Mouse (Mus musculus) frontal cortex, postnatal 14 days (tissue): ENCODE results near the gene Gtf2h4.

Experiments
- DNase-seq, 2 experiments: peaks; one replicate each; pipeline ENCODE4 v3.0.0; 2022; ENCODE audit warnings: low spot score in 2 of 2

Gtf2h4 gene

GRCm38 (mm10) chr17:35639352-35639751 is 34.2 kb downstream of the Gtf2h4 start:
- DNase-seq, result no peak

- peak; percentile 39 to 42 for DNase-seq
Observed at GRCm38 (mm10) chr17:35638475-35639190, 34.9 kb downstream of the Gtf2h4 start.

GRCm38 (mm10) chr17:35636363-35636762 is 37.2 kb downstream of the Gtf2h4 start:
- DNase-seq, result no peak

GRCm38 (mm10) chr17:35635699-35636111 is 37.8 kb downstream of the Gtf2h4 start:
- DNase-seq, result peak; percentile 66 to 72

- DNase-seq, result no peak
Observed at GRCm38 (mm10) chr17:35635202-35635601, 38.3 kb downstream of the Gtf2h4 start.

- peak; percentile 53 to 62 for DNase-seq
Observed at GRCm38 (mm10) chr17:35633992-35634391, 39.5 kb downstream of the Gtf2h4 start.

GRCm38 (mm10) chr17:35626537-35626936 is 47.0 kb downstream of the Gtf2h4 start, which contains the start of gene Gm9573:
Gene Gm9573 (minus strand): TSS chr17:35626637.
- DNase-seq, result no peak
